Mouse (Mus musculus): ENCODE data around the gene Grb10.
A peak's percentile ranks its signal among the peaks of the same experiment; 100 is the strongest.

- TF ChIP-seq CTCF (IDR thresholded peaks at IDR 0.05; ENCODE audit: insufficient read depth, low read length) (no peak), POLR2A (IDR thresholded peaks at IDR 0.05; ENCODE audit: borderline replicate concordance, extremely low read depth, low read depth, low read length) (peak; percentile 79; the same call in 1 of the 2 replicates)
Observed at GRCm38 (mm10) chr11:12037075-12037686, 1.3 kb downstream of the Grb10 start.

Measured in lung, adult 2 months (tissue).